Mouse (Mus musculus): ENCODE data around the gene Peli1.

DNA sequence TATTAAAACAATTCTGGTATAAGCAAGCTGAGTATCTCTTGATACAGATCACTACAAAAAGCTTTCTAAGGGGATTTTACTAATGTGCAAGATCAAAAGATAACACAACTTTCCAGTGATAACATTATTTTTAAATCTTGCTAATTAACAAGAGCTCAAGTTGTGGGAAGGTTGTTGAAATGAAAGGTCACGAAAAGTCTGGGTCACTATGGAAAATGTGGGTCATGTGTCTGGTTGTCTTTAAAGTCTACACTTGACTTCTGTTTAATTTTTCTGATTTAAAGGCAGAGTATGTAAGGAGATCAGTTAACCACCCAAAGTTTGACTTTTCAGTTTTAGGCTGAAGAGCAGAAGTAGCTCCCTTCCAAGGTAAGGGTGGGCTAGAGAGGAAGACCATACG is 90.5 kb downstream of the Peli1 start:
- TF ChIP-seq CTCF (conservative IDR thresholded peaks at IDR 0.05; ENCODE audit: low read length) (no peak), NANOG (IDR thresholded peaks at IDR 0.05; ENCODE audit: borderline replicate concordance, low read length) (no peak), POU5F1 (IDR thresholded peaks at IDR 0.05; ENCODE audit: borderline replicate concordance, low read length) (no peak)
